Mouse (Mus musculus): ENCODE measurements at regions not wholly inside any gene's neighbourhood (a gene's known extent, or its start where the extent isn't known, plus 50 kb on each side); places are given as distances from the start of the nearest gene placed in this dataset.

DNA sequence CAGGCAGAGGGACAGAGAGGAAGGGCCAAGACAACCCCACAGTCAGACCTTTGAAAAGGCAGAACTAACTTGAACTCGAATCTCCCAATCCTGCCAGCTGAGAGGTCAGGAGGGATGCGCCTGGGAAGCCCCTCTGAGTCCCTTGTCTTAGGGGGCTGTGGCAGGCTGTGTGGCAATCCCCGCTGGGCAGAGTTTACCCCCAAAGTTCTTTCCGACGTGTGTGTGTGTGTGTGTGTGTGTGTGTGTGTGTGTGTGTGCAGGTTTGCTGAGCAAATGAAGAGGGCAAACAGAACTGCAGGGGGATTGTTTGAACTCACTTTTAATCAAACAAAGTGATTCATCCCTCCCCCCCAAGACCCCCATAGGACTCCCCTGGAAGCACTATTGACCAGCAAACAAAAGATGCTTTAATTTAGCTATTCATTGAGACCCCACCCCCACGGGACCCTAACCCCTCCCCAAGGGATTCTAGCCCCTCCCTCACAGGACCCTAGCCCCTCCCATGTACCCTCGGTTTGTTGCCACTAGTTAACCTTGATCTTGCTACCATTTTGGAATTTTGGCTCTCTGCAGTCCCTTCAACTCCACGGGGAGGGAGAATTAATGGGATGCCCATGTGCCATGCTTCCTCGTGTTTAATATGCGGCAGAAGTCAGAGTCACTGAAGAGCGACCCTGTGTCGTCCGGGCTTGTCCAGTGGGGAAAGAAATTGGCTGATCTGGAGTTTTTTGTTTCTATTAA is 143.4 kb upstream of the Gli2 start:
- WGBS, result 34% methylated on average over 13 of the region's 13 CpGs
- Histone ChIP-seq H3K27ac (ENCODE audit: insufficient read depth, low read depth, low read length) (no peak overlapping the region), H3K4me3 (ENCODE audit: low read depth, low read length) (no peak overlapping the region), H3K36me3 (ENCODE audit: control insufficient read depth, insufficient read depth, low read length) (no peaks in the 10 kb centered on the region), H3K4me1 (ENCODE audit: control insufficient read depth, insufficient read depth, insufficient read length, low read length) (no peaks in the 10 kb centered on the region), H3K27me3 (ENCODE audit: control insufficient read depth, insufficient read depth, low read length) (no peaks in the 10 kb centered on the region)
- TF ChIP-seq CTCF (IDR thresholded peaks at IDR 0.05; ENCODE audit: extremely low read depth, insufficient read length, insufficient replicate concordance, low read depth, low read length) (no peak), POLR2A (IDR thresholded peaks at IDR 0.05; ENCODE audit: low read depth, low read length) (no peak)

DNA sequence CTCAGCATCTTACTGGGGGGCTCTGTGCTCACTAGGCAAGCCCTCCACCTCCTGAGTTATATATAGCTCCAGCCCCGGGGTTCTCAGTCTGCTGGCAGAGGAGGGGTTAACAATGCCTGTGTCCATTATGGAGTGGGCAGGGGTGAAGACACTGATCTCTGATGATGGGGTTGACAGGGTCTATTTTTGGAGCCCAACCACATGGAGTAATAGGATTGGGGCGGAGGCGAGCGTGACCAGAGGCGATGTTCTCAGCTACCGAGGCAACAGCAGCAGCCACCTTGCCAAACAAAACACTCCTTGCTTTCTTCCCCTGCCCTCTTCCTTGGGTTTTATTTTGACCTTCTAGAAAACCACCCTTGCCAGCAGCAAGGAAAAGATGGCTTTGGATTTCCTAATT is 141.1 kb upstream of the Gli2 start:
- Histone ChIP-seq H3K4me1 (ENCODE audit: control insufficient read depth, insufficient read depth, insufficient read length, low read length) (peaks cover 21% of the 10 kb centered on the region; the same call in 1 of the 2 replicates), H3K27ac (ENCODE audit: insufficient read depth, low read depth, low read length) (no peak overlapping the region), H3K27me3 (ENCODE audit: control insufficient read depth, insufficient read depth, low read length) (no peaks in the 10 kb centered on the region), H3K36me3 (ENCODE audit: control insufficient read depth, insufficient read depth, low read length) (no peaks in the 10 kb centered on the region), H3K4me3 (ENCODE audit: low read depth, low read length) (no peak overlapping the region)
- TF ChIP-seq CTCF (IDR thresholded peaks at IDR 0.05; ENCODE audit: extremely low read depth, insufficient read length, insufficient replicate concordance, low read depth, low read length) (no peak), POLR2A (IDR thresholded peaks at IDR 0.05; ENCODE audit: low read depth, low read length) (no peak)
- WGBS, result 81% methylated on average over 6 of the region's 6 CpGs

DNA sequence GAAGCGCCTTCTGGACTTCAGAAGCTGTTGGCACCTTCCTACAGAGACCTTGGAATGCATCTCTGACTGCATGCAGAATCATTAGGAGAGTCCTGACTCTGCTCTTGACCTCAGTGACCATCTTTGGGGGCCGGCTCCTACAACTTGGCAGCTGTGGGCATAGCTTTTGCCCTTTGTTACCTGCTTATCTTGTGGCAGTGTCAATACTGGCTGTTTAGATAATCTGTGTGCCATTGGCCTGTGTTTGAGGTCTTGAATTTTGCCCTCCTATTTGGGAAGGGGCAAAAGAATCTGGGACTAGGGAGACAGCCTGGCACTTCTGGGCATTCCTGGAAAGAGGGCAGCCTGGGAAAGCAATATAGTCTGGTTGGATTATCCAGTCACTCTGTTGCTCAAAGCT is 137.8 kb upstream of the Gli2 start:
- Histone ChIP-seq H3K27ac (ENCODE audit: insufficient read depth, low read depth, low read length) (no peak overlapping the region), H3K4me3 (ENCODE audit: low read depth, low read length) (no peak overlapping the region), H3K4me1 (ENCODE audit: control insufficient read depth, insufficient read depth, insufficient read length, low read length) (peaks cover 24% of the 10 kb centered on the region), H3K27me3 (ENCODE audit: control insufficient read depth, insufficient read depth, low read length) (no peaks in the 10 kb centered on the region), H3K36me3 (ENCODE audit: control insufficient read depth, insufficient read depth, low read length) (no peaks in the 10 kb centered on the region)
- 38% methylated on average over 2 of the region's 2 CpGs for WGBS
- TF ChIP-seq CTCF (IDR thresholded peaks at IDR 0.05; ENCODE audit: extremely low read depth, insufficient read length, insufficient replicate concordance, low read depth, low read length), result no peak
- no peak for TF ChIP-seq POLR2A (IDR thresholded peaks at IDR 0.05; ENCODE audit: low read depth, low read length)

DNA sequence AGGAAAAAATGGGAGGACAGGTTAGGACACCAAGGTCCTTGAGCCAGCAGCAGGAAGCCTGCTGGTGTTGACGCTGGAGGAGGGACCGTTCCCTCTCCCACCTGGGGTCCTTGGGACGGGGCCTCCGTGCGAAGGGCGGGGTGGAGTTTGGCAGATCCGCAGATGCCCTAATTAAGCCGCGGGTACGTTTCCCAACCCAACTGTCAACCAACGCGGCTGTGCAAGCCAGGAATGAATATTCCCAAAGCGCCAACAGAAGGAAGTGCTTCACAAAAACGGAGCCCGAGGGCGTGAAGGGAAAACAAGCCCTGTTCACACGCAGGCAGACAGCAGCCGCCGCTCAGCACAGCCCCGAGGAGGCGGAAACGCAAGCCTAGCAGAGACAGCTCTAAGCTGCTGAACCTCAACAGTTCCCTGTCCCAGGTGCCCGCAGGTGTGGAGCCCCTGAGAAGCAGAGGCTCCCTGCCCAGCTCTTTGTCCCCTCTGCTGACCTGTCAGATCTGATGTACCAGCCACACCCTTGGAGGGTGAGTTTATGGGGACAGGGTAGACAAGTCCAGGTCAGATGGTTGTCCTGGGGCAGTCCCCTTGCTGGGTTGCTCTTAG is 136.1 kb upstream of the Gli2 start:
- Histone ChIP-seq H3K27ac (ENCODE audit: insufficient read depth, low read depth, low read length) (no peak overlapping the region), H3K4me1 (ENCODE audit: control insufficient read depth, insufficient read depth, insufficient read length, low read length) (peaks cover 24% of the 10 kb centered on the region), H3K36me3 (ENCODE audit: control insufficient read depth, insufficient read depth, low read length) (no peaks in the 10 kb centered on the region), H3K4me3 (ENCODE audit: low read depth, low read length) (peak overlapping the region; percentile 31), H3K27me3 (ENCODE audit: control insufficient read depth, insufficient read depth, low read length) (no peaks in the 10 kb centered on the region)
- TF ChIP-seq CTCF (IDR thresholded peaks at IDR 0.05; ENCODE audit: extremely low read depth, insufficient read length, insufficient replicate concordance, low read depth, low read length) (no peak), POLR2A (IDR thresholded peaks at IDR 0.05; ENCODE audit: low read depth, low read length) (no peak)
- 1% methylated on average over 23 of the region's 23 CpGs for WGBS

- TF ChIP-seq CTCF (IDR thresholded peaks at IDR 0.05; ENCODE audit: extremely low read depth, insufficient read length, insufficient replicate concordance, low read depth, low read length) (no peak), POLR2A (IDR thresholded peaks at IDR 0.05; ENCODE audit: low read depth, low read length) (no peak)
These were observed 133.9 kb upstream of the Gli2 start for GRCm38 (mm10) chr1:119187301-119187700.

DNA sequence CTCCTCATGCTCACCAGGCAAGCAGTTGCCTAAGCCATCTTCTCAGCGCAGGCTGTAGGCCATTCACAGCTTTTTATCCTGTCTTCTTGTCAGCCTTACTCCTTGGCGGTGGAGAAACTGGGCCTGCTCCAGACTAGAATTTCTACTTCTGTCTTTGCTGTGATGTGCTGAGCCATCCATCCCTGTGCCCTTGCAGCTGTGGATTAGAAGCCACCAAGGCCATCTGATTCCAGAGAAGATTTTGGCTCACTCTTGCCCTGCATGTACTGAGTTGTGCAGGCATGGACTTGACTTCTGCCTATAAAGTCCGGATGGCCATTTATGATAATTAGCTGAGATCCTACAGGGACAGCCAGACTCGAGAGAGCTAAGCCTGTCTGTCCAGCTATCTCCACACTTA is 133.4 kb upstream of the Gli2 start:
- H3K27me3 ChIP-seq (ENCODE audit: control insufficient read depth, insufficient read depth, low read length), result no peaks in the 10 kb centered on the region
- WGBS, result 81% methylated on average over 4 of the region's 4 CpGs
- no peak overlapping the region for H3K27ac ChIP-seq (ENCODE audit: insufficient read depth, low read depth, low read length)
- TF ChIP-seq POLR2A (IDR thresholded peaks at IDR 0.05; ENCODE audit: low read depth, low read length) (no peak), CTCF (IDR thresholded peaks at IDR 0.05; ENCODE audit: extremely low read depth, insufficient read length, insufficient replicate concordance, low read depth, low read length) (no peak)
- H3K4me1 ChIP-seq (ENCODE audit: control insufficient read depth, insufficient read depth, insufficient read length, low read length), result peaks cover 24% of the 10 kb centered on the region
- H3K36me3 ChIP-seq (ENCODE audit: control insufficient read depth, insufficient read depth, low read length), result no peaks in the 10 kb centered on the region
- no peak overlapping the region for H3K4me3 ChIP-seq (ENCODE audit: low read depth, low read length)

More at GRCm38 (mm10) chr1:119187301-119187700, 133.9 kb upstream of the Gli2 start:
- 75% methylated on average over 2 of the region's 2 CpGs for WGBS
- peaks cover 24% of the 10 kb centered on the region for H3K4me1 ChIP-seq (ENCODE audit: control insufficient read depth, insufficient read depth, insufficient read length, low read length)
- H3K36me3 ChIP-seq (ENCODE audit: control insufficient read depth, insufficient read depth, low read length), result no peaks in the 10 kb centered on the region
- no peak overlapping the region for H3K27ac ChIP-seq (ENCODE audit: insufficient read depth, low read depth, low read length)
- no peaks in the 10 kb centered on the region for H3K27me3 ChIP-seq (ENCODE audit: control insufficient read depth, insufficient read depth, low read length)
- H3K4me3 ChIP-seq (ENCODE audit: low read depth, low read length), result no peak overlapping the region

DNA sequence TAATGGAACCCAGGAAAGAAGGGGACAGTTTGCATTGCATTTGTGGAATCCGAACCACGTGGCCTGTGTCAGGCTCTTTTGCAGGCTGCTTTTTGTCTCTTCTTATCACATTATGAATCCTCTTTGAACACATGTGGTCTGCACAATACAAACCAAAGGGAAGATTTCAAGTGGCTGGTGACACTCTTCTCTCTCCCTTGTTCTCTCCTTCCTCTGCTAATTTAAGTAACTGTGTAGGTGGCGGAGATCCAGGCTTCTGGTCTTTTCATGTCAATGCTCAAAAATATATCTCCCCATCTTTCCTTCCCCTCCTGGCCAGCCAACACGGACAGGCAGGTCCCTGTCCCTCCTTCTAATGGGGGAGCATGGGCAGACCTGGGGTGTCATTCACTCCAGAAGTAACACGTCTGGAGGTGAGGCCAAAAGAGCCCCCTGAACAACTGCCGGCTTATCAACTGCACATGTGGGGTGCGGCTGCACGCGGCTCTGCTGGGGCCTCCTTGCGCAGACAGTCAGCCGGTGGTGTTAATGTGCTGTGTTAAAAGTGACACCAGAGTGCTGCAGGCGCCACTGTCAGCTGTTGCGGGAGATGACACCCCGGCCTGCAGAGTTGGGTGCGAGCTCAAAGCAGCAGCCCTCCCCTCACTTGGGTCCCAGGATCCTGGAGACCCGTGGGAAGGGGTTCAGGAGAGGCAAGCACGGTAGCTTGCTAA is 130.3 kb upstream of the Gli2 start:
- WGBS, result 61% methylated on average over 17 of the region's 17 CpGs
- H3K27ac ChIP-seq (ENCODE audit: insufficient read depth, low read depth, low read length), result no peak overlapping the region
- H3K4me1 ChIP-seq (ENCODE audit: control insufficient read depth, insufficient read depth, insufficient read length, low read length), result no peaks in the 10 kb centered on the region
- H3K27me3 ChIP-seq (ENCODE audit: control insufficient read depth, insufficient read depth, low read length), result no peaks in the 10 kb centered on the region
- no peaks in the 10 kb centered on the region for H3K36me3 ChIP-seq (ENCODE audit: control insufficient read depth, insufficient read depth, low read length)
- H3K4me3 ChIP-seq (ENCODE audit: low read depth, low read length), result no peak overlapping the region
- TF ChIP-seq POLR2A (IDR thresholded peaks at IDR 0.05; ENCODE audit: low read depth, low read length) (no peak), CTCF (IDR thresholded peaks at IDR 0.05; ENCODE audit: extremely low read depth, insufficient read length, insufficient replicate concordance, low read depth, low read length) (no peak)
